Mouse (Mus musculus) neural tube, embryonic 11.5 days (tissue): ENCODE data around the gene Tnfaip1. TPM values are rescaled to one million over a fixed set of nuclear protein-coding genes. Genes with fewer than 3 reads are reported as not detected.
"Not testable (repeated sequence)": the region's sequence is repeated elsewhere in the genome, so short reads cannot be mapped to it uniquely, and the experiment has no call there.

Experiments
- ATAC-seq: fragments of 200-750 bp; cut with Nextera tagmentation; 2 replicates; pipeline ENCODE4 v1.8.0; 2017; ENCODE audit warnings: moderate number of reproducible peaks, mild to moderate bottlenecking, moderate TSS enrichment, moderate library complexity; ENCODE audit not compliant: insufficient read depth, low FRiP score, low TSS enrichment
- DNase-seq: peaks from one replicate; pipeline ENCODE4 v3.0.0-alpha.2; 2015; ENCODE audit warnings: low spot score
- H3K27ac ChIP-seq: fragments of 300-500 bp; sonication (generic); 2 replicates; pipeline ENCODE4 v1.5.1; 2014; ENCODE audit warnings: low read depth, mild to moderate bottlenecking, low read length
- H3K27me3 ChIP-seq: fragments of 300-500 bp; sonication (generic); 2 replicates; pipeline ENCODE4 v1.6.1; 2014; ENCODE audit warnings: mild to moderate bottlenecking, low read length, mixed read lengths; ENCODE audit not compliant: control insufficient read depth, insufficient read depth
- H3K36me3 ChIP-seq: fragments of 300-500 bp; sonication (generic); 2 replicates; pipeline ENCODE4 v1.6.1; 2014; ENCODE audit warnings: mild to moderate bottlenecking, low read length, moderate library complexity, mixed read lengths; ENCODE audit not compliant: control insufficient read depth, insufficient read depth
- H3K4me1 ChIP-seq: fragments of 300-500 bp; sonication (generic); 2 replicates; pipeline ENCODE4 v1.6.1; 2014; ENCODE audit warnings: low read length, mixed read lengths; ENCODE audit not compliant: control insufficient read depth, insufficient read depth
- H3K4me2 ChIP-seq: fragments of 300-500 bp; sonication (generic); 2 replicates; pipeline ENCODE4 v1.6.1; 2014; ENCODE audit warnings: low read depth, mild to moderate bottlenecking, moderate library complexity
- H3K4me3 ChIP-seq: fragments of 300-500 bp; sonication (generic); 2 replicates; pipeline ENCODE4 v1.5.1; 2014; ENCODE audit warnings: low read depth, low read length
- H3K9ac ChIP-seq: fragments of 300-500 bp; sonication (generic); 2 replicates; pipeline ENCODE4 v1.6.1; 2014; ENCODE audit warnings: mild to moderate bottlenecking, low read length
- H3K9me3 ChIP-seq: fragments of 300-500 bp; sonication (generic); 2 replicates; pipeline ENCODE4 v1.6.1; 2016; ENCODE audit warnings: low read length; ENCODE audit not compliant: control insufficient read depth
- WGBS: fragments of 180-500 bp; shearing (Covaris S2); extraction: QIAGEN DNeasy Blood & Tissue Kit; methylation state at CpG from one replicate; pipeline ENCODE4 v1.1.7; 2014; 5-methylcytosine and 5-hydroxymethylcytosine counted together
- polyA plus RNA-seq: library from polyadenylated mRNA; unstranded; fragments of >200 nt; fragmentation: Nextera tagmentation; extraction: Ambion mirVana; gene quantifications from 2 replicates; pipeline ENCODE4 v1.2.1, GENCODE M21; 2014

Gene Tnfaip1
- polyA plus RNA-seq, 1 experiment from 2014 or later: 71.2 TPM

DNA sequence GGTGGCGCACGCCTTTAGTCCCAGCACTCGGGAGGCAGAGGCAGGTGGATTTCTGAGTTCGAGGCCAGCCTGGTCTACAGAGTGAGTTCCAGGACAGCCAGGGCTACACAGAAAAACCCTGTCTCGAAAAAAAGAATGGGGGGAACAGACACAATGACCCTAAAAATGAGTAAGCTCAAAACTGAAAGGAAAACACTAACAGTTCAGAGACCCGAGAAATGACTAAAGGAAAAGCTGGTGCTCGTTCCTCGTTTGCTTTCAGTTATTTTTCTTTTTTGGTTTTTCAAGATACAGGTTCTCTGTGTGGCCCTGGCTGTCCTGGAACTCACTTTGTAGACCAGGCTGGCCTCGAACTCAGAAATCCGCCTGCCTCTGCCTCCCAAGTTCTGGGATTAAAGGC lies 4.6 kb downstream of the Tnfaip1 start:
- not testable (repeated sequence) for H3K4me3 ChIP-seq, H3K9me3 ChIP-seq, H3K4me2 ChIP-seq, H3K36me3 ChIP-seq, H3K4me1 ChIP-seq, H3K27ac ChIP-seq, ATAC-seq, H3K9ac ChIP-seq, H3K27me3 ChIP-seq, DNase-seq
- 92% methylated on average over 10 of the region's 10 CpGs for WGBS

DNA sequence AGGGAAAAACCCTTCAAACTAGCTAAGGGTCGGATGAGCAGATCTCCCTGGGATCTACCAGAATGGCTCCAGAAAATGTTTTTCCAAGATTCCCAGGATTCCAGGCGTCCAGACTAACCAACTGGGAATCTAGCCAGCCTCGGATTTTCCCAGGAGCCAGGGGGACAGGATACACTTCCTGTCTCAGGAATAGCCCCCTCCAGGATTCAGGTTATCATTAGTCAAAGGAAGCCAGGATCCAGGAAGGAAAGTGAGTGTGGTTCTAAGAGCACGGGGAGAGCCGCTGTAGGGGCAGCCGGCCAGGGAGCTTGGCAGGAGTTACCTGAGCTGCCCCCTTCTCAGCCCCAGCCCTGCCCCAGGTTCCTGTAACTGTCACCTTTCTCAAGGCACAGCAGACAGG lies 5.1 kb downstream of the Tnfaip1 start:
- ATAC-seq (no peak), DNase-seq (no peak)
- Histone ChIP-seq H3K9me3 (no peaks in the 10 kb centered on the region), H3K4me3 (no peak overlapping the region), H3K9ac (no peak overlapping the region), H3K36me3 (peaks cover 12% of the 10 kb centered on the region), H3K27me3 (no peaks in the 10 kb centered on the region), H3K4me2 (no peak overlapping the region), H3K4me1 (peaks cover 8% of the 10 kb centered on the region), H3K27ac (no peak overlapping the region)
- 80% methylated on average over 6 of the region's 6 CpGs for WGBS

DNA sequence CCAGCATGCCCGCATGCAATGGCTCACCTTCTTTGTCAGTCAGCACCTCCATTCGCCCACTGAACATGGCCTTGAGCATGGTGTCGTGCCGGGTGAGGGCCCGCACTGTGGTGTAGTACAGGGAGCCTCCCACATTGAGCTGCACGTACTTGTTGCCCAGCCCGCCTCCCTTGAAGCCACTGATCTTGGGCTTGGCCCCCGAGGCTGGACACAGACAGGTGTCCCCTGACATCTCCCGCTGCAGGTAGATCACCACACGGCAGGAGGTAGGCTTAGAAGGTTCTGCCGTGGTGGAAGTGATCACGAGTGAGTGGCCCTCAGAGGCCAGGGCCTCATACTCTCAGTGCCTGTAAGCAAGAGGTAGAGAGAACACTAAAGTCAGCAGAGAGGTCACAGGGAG lies 6.1 kb downstream of the Tnfaip1 start:
- peaks cover 12% of the 10 kb centered on the region for H3K36me3 ChIP-seq
- DNase-seq: no peak
- no peak for ATAC-seq
- H3K9me3 ChIP-seq: no peaks in the 10 kb centered on the region
- 88% methylated on average over 12 of the region's 12 CpGs for WGBS
- H3K9ac ChIP-seq: no peak overlapping the region
- no peak overlapping the region for H3K4me2 ChIP-seq
- peaks cover 5% of the 10 kb centered on the region for H3K4me1 ChIP-seq
- H3K4me3 ChIP-seq: no peak overlapping the region
- no peak overlapping the region for H3K27ac ChIP-seq
- no peaks in the 10 kb centered on the region for H3K27me3 ChIP-seq

DNA sequence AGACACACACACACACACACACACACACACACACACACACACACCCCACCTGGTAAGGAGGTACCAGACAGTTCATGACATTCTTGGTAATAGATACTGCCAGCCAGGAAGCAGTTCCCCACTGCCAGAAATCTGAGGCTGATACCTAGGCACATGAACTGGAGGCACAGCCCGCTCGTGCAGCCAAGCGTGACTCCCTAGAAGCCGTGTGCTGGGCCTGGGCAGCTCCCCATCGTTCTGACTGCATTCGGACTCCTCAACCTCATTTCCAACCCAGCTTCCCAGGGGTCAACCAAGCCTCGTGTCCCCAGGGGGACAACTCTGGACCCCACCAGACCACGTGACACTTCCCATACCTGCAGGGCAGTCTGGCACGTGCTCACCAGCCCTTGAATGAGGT lies 7.4 kb downstream of the Tnfaip1 start:
- no peak for ATAC-seq
- Histone ChIP-seq H3K4me3 (no peak overlapping the region), H3K36me3 (peaks cover 12% of the 10 kb centered on the region), H3K9me3 (no peaks in the 10 kb centered on the region), H3K4me2 (no peak overlapping the region), H3K4me1 (no peaks in the 10 kb centered on the region), H3K9ac (no peak overlapping the region), H3K27me3 (no peaks in the 10 kb centered on the region), H3K27ac (no peak overlapping the region)
- WGBS: 90% methylated on average over 9 of the region's 9 CpGs
- no peak for DNase-seq

DNA sequence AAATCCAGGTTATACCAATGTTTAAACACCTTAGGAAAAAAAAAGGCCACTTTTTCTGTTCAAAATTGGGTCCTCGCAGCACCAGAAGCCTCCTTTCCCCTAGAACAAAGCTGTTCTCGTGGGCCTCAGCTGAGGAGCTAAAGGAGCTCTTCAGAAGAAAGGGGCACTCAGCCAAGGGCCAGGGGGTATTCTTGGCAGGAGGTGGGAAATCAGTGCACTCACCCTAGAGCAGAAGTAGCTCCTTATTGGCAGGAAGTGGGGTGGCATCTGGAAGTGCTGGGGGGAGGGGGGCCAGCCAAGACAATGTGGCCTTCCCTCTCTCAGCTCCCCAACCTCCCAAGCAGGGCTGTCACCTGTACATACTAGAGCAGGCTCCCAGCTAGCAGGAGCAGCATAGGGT lies 11.3 kb downstream of the Tnfaip1 start:
- no peak overlapping the region for H3K4me3 ChIP-seq
- no peaks in the 10 kb centered on the region for H3K27me3 ChIP-seq
- H3K9ac ChIP-seq: no peak overlapping the region
- ATAC-seq: no peak
- 84% methylated on average over 2 of the region's 2 CpGs for WGBS
- no peak for DNase-seq
- peaks cover 26% of the 10 kb centered on the region for H3K36me3 ChIP-seq
- no peaks in the 10 kb centered on the region for H3K9me3 ChIP-seq
- H3K27ac ChIP-seq: no peak overlapping the region
- no peak overlapping the region for H3K4me2 ChIP-seq
- H3K4me1 ChIP-seq: no peaks in the 10 kb centered on the region

DNA sequence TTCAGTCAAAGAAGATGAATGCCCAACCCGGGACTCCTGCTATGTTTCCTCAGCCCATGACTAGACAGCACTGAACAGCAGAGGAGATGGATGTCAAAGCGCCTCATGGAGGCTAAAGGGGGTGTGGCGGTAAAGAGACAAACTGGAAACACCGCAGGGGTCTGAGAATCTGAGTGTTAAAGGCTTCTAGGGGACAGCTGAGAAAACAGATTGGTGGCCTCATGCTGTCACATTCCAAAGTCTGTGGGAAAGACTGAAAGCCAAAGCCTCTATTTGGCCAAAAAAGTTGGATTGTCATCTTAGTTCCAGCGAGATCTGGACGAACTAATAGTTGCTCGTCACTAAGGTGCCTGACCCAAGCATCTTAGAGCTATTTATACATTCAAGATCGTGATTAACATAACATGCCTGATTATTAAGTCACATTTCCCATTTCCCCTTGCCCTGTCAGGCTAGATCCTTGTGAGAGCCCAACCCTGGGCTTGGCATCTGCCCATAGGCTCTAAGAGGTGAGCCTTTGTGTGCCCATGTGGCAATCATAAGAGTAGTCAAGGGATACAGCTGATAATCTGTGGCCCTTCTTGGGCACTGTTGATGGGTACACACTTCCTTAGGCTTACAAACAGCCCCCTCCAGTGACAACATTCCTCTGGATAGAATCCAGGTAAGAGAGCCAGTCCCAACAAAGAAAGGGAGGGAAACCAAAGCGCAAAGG lies 12.7 kb downstream of the Tnfaip1 start:
- no peak overlapping the region for H3K27ac ChIP-seq
- H3K4me1 ChIP-seq: no peaks in the 10 kb centered on the region
- H3K27me3 ChIP-seq: no peaks in the 10 kb centered on the region
- no peak overlapping the region for H3K4me3 ChIP-seq
- ATAC-seq (no peak), DNase-seq (peak; percentile 34)
- 64% methylated on average over 9 of the region's 9 CpGs for WGBS
- H3K9ac ChIP-seq: no peak overlapping the region
- no peak overlapping the region for H3K4me2 ChIP-seq
- no peaks in the 10 kb centered on the region for H3K9me3 ChIP-seq
- H3K36me3 ChIP-seq: peaks cover 30% of the 10 kb centered on the region

DNA sequence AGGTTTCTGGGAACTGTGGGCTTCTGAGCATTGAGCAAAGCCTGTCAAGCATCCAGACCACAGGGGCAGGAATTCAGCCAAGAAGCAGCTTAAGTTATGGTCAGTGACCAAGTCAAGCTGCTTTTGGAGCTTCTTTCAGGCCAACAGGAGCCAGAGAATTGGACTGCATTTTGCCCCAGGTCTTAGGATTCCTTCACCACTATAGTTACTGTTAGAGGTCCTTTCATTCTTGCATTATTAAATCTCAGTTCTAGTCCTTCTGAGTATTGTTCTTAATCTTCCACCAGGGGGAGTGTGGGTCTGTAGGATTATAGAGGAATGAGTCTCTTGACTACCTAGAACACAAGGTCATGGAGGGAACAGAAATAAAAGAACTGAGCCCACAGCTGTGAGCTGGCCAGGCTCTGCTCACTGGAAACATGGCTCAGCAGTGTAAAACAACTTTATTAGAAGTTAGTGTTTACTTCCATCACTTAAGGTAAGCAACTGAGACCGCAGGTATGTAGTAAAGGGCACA lies 13.6 kb downstream of the Tnfaip1 start:
- no peak overlapping the region for H3K27ac ChIP-seq
- ATAC-seq (no peak), DNase-seq (no peak)
- 96% methylated on average over 1 of the region's 1 CpGs for WGBS
- H3K36me3 ChIP-seq: peaks cover 23% of the 10 kb centered on the region
- no peaks in the 10 kb centered on the region for H3K4me1 ChIP-seq
- H3K4me3 ChIP-seq: no peak overlapping the region
- no peak overlapping the region for H3K4me2 ChIP-seq
- no peaks in the 10 kb centered on the region for H3K9me3 ChIP-seq
- H3K27me3 ChIP-seq: no peaks in the 10 kb centered on the region
- no peak overlapping the region for H3K9ac ChIP-seq

DNA sequence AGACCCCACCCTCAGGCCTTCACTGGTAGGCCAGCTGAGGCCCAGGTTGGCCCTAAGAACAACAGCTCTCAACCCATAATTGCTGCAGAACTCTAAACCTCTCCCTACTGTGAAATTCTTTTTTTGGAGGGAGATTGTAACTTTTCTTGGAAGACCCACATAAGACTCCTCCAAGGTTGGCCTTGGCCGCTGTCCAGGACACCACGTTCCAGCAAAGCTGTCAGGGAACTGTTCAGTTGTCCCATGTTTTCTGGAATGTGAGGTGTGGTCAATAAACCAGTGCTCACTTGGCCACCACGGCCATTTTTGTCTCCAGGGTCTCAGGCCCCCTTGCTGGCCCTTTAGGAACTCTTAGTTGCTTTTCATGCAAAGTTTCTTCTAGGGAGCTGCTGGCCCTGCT lies 14.3 kb downstream of the Tnfaip1 start:
- no peak overlapping the region for H3K4me3 ChIP-seq
- H3K9me3 ChIP-seq: no peaks in the 10 kb centered on the region
- H3K4me1 ChIP-seq: no peaks in the 10 kb centered on the region
- peaks cover 21% of the 10 kb centered on the region for H3K36me3 ChIP-seq
- H3K4me2 ChIP-seq: no peak overlapping the region
- 92% methylated on average over 3 of the region's 3 CpGs for WGBS
- H3K27me3 ChIP-seq: no peaks in the 10 kb centered on the region
- DNase-seq: no peak
- no peak overlapping the region for H3K27ac ChIP-seq
- H3K9ac ChIP-seq: no peak overlapping the region
- ATAC-seq: no peak

DNA sequence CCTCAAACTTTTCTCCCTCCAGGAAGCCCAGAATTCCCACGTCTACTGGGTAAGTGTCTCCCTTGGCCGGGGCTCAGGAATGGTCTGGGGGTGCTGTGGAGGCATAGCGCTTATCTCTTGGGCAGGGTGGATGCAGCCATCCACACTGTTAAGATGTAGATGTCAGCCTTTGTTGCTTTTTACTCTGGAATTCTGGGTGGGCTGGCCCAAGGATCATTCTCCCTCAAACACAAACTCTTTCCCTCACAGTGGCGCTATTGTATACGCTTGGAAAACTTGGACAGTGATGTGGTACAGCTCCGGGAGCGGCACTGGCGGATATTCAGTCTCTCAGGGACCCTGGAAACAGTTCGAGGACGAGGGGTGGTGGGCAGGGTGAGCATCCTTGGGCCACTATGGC lies 17.2 kb downstream of the Tnfaip1 start:
- Histone ChIP-seq H3K9ac (no peak overlapping the region), H3K4me2 (no peak overlapping the region), H3K36me3 (peaks cover 33% of the 10 kb centered on the region), H3K9me3 (no peaks in the 10 kb centered on the region), H3K4me3 (no peak overlapping the region), H3K27ac (no peak overlapping the region), H3K4me1 (no peaks in the 10 kb centered on the region), H3K27me3 (no peaks in the 10 kb centered on the region)
- DNase-seq: no peak
- ATAC-seq: no peak
- 94% methylated on average over 10 of the region's 10 CpGs for WGBS
